Mouse (Mus musculus) left cerebral cortex, adult 18-20 months (tissue): Measurements from ENCODE around the gene Pea15a. TPM values are rescaled to one million over a fixed set of nuclear protein-coding genes. Genes with fewer than 3 reads are reported as not detected.
A peak's percentile ranks its signal among the peaks of the same experiment; 100 is the strongest.
"Not testable (repeated sequence)": the region's sequence is repeated elsewhere in the genome, so short reads cannot be mapped to it uniquely, and the experiment has no call there.

Experiments used
- DNase-seq, 2 experiments: peaks; one replicate each; pipeline ENCODE4 v3.0.0; 2021 to 2022; ENCODE audit warnings: low spot score in 2 of 2, mixed read lengths in 1 of 2
- long read RNA-seq, 2 experiments: library from polyadenylated mRNA; stranded (forward); transcript quantifications; one replicate each; pipeline ENCODE4 v2.0.0; 2021
- total RNA-seq, 2 experiments: library from RNA; stranded (reverse); gene quantifications; 2 replicates each; pipeline ENCODE4 v1.2.3; 2021

Pea15a gene
- 100 to 1,000 TPM; 412 to 456 TPM for total RNA-seq
- long read RNA-seq, experiment 1, transcript Pea15a-203 (2 exons, 980 nt): minor isoform, 98 of 1,305 reads
- long read RNA-seq, experiment 1, transcript Pea15a-201 (4 exons, 2,501 nt): major isoform, 1,062 of 1,305 reads
- long read RNA-seq, experiment 1, transcript Pea15a-202 (4 exons, 2,435 nt): minor isoform, 7 of 1,305 reads
- long read RNA-seq, experiment 1, partial matches to known transcripts: 45 of 1,305 reads
- long read RNA-seq, experiment 1, other reads (novel, unspliced or antisense): 93 of 1,305 reads
- long read RNA-seq, experiment 2, transcript Pea15a-203 (2 exons, 980 nt): minor isoform, 114 of 763 reads
- long read RNA-seq, experiment 2, transcript Pea15a-202 (4 exons, 2,435 nt): minor isoform, 8 of 763 reads
- long read RNA-seq, experiment 2, transcript Pea15a-201 (4 exons, 2,501 nt): major isoform, 538 of 763 reads
- long read RNA-seq, experiment 2, partial matches to known transcripts: 77 of 763 reads
- long read RNA-seq, experiment 2, other reads (novel, unspliced or antisense): 26 of 763 reads

- DNase-seq: peak; percentile 78 to 87
Measured at GRCm38 (mm10) chr1:172206141-172206917, at the start of gene Pea15a. Gene Pea15a, minus strand, starts transcription at chr1:172206804.

- no peak for DNase-seq
Measured at GRCm38 (mm10) chr1:172247679-172248078, 41.1 kb upstream of the Pea15a start.

- DNase-seq: no peak
Measured at GRCm38 (mm10) chr1:172247216-172247615, 40.6 kb upstream of the Pea15a start.

- DNase-seq: not testable (repeated sequence)
Measured at GRCm38 (mm10) chr1:172244645-172245044, 38.0 kb upstream of the Pea15a start.

- peak in 1 of 2 experiments; percentile 6 for DNase-seq
Measured at GRCm38 (mm10) chr1:172243547-172244205, 37.1 kb upstream of the Pea15a start.

GRCm38 (mm10) chr1:172242401-172242800 is 35.8 kb upstream of the Pea15a start:
- DNase-seq: no peak

- no peak for DNase-seq
Measured at GRCm38 (mm10) chr1:172240945-172241708, 34.5 kb upstream of the Pea15a start.

- no peak for DNase-seq
Measured at GRCm38 (mm10) chr1:172229215-172229614, 22.6 kb upstream of the Pea15a start.

GRCm38 (mm10) chr1:172228209-172228608 is 21.6 kb upstream of the Pea15a start:
- DNase-seq: no peak

- no peak for DNase-seq
Measured at GRCm38 (mm10) chr1:172221297-172222063, 14.9 kb upstream of the Pea15a start.

- DNase-seq: no peak
Measured at GRCm38 (mm10) chr1:172220414-172220813, 13.8 kb upstream of the Pea15a start.

GRCm38 (mm10) chr1:172219451-172220406 is 13.1 kb upstream of the Pea15a start, which contains the start of gene Casq1:
Gene Casq1, minus strand, starts transcription at chr1:172219868.
- DNase-seq: no peak

- no peak for DNase-seq
Measured at GRCm38 (mm10) chr1:172218164-172218910, 11.7 kb upstream of the Pea15a start.

- peak; percentile 93 to 94 for DNase-seq
Measured at GRCm38 (mm10) chr1:172217148-172217547, 10.5 kb upstream of the Pea15a start.

GRCm38 (mm10) chr1:172214748-172215147 is 8.1 kb upstream of the Pea15a start:
- no peak for DNase-seq

- DNase-seq: no peak
Measured at GRCm38 (mm10) chr1:172213771-172214170, 7.2 kb upstream of the Pea15a start.

GRCm38 (mm10) chr1:172212776-172213175 is 6.2 kb upstream of the Pea15a start:
- DNase-seq: no peak

GRCm38 (mm10) chr1:172207111-172207584 is 544 bp upstream of the Pea15a start:
- DNase-seq: peak; percentile 47 to 49
